Mouse (Mus musculus): Measurements from ENCODE around the gene Hspbap1.

- TF ChIP-seq POLR2A (IDR thresholded peaks at IDR 0.05; ENCODE audit: control insufficient read depth, low read depth, low read length), result no peak
- no peak for TF ChIP-seq CTCF (IDR thresholded peaks at IDR 0.05; ENCODE audit: control insufficient read depth, insufficient read depth, insufficient replicate concordance, low read depth, low read length)
Observed at GRCm38 (mm10) chr16:35802163-35802562, 32.0 kb downstream of the Hspbap1 start.
